Mouse (Mus musculus) spleen, adult 2 months (tissue): ENCODE measurements around the gene Nrp2. TPM values are rescaled to one million over a fixed set of nuclear protein-coding genes. Genes with fewer than 3 reads are reported as not detected.

Experiments used
- DNase-seq, 2 experiments: peaks; one replicate each; pipeline versions ENCODE4 v3.0.0 to v3.0.0-alpha.2; 2012 to 2021; ENCODE audit warnings: low spot score in 2 of 2, low read depth in 1 of 2
- H3K27ac ChIP-seq: fragments of 200-500 bp; 2 replicates; pipeline ENCODE4 v1.5.1; 2012; ENCODE audit warnings: low read length, inconsistent platforms; ENCODE audit not compliant: insufficient read depth
- H3K27me3 ChIP-seq: fragments of 200-500 bp; 2 replicates; pipeline ENCODE4 v1.6.1; 2012; ENCODE audit warnings: mild to moderate bottlenecking, moderate library complexity, low read length, inconsistent platforms; ENCODE audit not compliant: control insufficient read depth, insufficient read depth
- H3K36me3 ChIP-seq: fragments of 200-500 bp; 2 replicates; pipeline ENCODE4 v1.6.1; 2012; ENCODE audit warnings: mild to moderate bottlenecking, low read length, inconsistent platforms; ENCODE audit not compliant: control insufficient read depth, insufficient read depth
- H3K4me1 ChIP-seq: fragments of 200-500 bp; 2 replicates; pipeline ENCODE4 v1.6.1; 2011; ENCODE audit warnings: inconsistent platforms; ENCODE audit not compliant: control insufficient read depth, insufficient read depth, insufficient read length
- H3K4me3 ChIP-seq: fragments of 200-500 bp; 2 replicates; pipeline ENCODE4 v1.5.1; 2011; ENCODE audit warnings: mild to moderate bottlenecking, inconsistent platforms; ENCODE audit not compliant: insufficient read depth, insufficient read length; ENCODE audit errors: extremely low read depth
- CTCF ChIP-seq: fragments of 200-500 bp; IDR thresholded peaks from 2 replicates; pipeline ENCODE4 v1.5.1; 2011; ENCODE audit warnings: mild to moderate bottlenecking, inconsistent platforms; ENCODE audit not compliant: insufficient read depth, insufficient read length, insufficient replicate concordance; ENCODE audit errors: extremely low read depth
- POLR2A ChIP-seq: fragments of 200-500 bp; IDR thresholded peaks from 2 replicates; pipeline ENCODE4 v1.6.1; 2011; ENCODE audit warnings: low read depth, low read length, inconsistent platforms
- WGBS: fragments of 180-500 bp; shearing (Covaris S2); methylation state at CpG from one replicate; pipeline ENCODE4 v1.1.7; 2018; 5-methylcytosine and 5-hydroxymethylcytosine counted together
- polyA plus RNA-seq: library from polyadenylated mRNA; depleted of rRNA; stranded (reverse); fragments of >200 nt; gene quantifications from 2 replicates; pipeline ENCODE4 v1.2.3, GENCODE M21; 2012

The Nrp2 gene
- polyA plus RNA-seq, 1 experiment: 6.1 TPM

DNA sequence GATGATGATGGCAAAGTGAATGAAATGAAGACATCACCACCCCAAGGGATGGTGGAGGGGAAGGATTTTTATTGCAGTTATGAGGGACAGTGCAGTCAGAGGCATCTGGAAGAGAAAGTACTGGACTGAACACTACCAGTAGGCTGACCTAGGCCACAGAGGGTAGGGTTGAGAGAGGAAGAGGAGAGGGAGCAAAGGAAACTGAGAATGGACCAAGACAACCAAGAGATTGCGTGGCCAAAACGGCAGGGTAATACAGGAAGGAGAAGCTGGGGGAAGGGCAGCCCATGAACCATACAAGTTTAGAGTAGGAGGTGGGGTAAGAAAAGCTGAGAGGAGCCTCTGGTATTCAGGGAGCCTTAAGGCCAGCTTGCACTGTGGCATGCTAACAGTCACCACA is 23.6 kb upstream of the Nrp2 start:
- Histone ChIP-seq H3K27me3 (no peaks in the 10 kb centered on the region), H3K4me1 (no peaks in the 10 kb centered on the region), H3K4me3 (no peak overlapping the region), H3K27ac (no peak overlapping the region), H3K36me3 (no peaks in the 10 kb centered on the region)
- TF ChIP-seq POLR2A (no peak), CTCF (no peak)
- WGBS: 48% methylated on average over 2 of the region's 2 CpGs
- DNase-seq: no peak

DNA sequence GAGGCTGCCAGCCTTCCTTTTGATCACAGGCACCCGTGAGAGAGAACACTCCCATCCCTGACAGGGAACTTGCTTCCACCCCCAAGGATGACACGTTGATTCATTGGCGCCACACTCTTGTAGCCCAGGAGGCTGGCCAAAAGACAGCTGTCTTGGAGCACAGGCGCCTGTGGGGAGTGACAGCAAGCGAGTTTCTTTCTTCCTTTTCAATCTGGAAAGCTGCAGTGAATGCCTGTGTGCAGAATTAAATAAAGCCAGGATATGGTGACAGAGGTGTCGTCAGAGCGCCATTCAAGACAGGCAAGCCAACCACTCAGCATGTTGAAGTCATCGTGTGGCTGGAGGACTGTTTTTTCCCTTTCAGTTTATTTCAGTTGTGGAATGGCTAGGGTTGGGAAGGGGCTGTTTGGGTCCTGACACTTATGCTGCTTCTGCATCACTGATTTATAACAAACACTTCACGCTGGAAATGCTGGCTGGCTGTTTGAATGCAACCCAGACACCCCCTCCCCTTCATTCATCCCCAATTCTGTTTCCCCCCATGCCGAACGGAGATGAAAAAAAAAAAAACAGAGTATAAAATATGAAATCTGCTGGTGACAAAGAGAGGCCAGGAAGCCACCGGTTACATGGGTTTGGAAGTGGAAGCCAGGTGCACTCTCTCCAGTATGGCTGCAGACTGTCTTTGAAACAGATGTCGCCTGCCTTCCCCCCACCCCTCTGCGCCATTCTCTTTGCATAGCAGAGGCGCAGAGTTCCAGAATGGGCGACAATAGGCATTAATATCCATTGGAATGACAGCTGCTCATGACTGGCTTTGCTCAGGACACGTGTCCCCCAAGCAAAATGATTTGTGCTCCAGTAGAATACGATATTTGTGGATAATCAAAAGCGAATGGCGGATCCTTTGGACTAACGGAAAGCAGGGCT is 20.4 kb upstream of the Nrp2 start:
- Histone ChIP-seq H3K27ac (no peak overlapping the region), H3K36me3 (no peaks in the 10 kb centered on the region)
- 84% methylated on average over 21 of the region's 21 CpGs for WGBS

DNA sequence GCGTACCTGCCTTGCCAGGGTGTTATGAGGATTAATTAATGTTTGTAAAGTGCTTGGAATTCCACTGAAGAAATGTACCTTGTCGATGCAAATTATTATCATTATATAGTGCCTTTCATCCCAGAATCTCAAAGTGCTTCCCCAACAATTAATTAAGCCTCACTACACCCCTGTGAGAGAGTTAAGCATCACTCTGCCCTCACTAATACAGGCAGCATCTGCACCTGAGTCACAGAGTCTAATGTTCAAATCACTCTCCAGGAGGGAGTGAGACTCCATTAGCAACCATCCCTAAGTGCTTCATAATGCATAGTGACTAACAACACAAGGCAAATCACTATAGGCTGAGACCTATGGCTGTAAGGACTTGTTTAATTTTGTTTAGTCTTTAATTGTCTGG is 19.6 kb upstream of the Nrp2 start:
- no peak overlapping the region for H3K27ac ChIP-seq
- H3K4me3 ChIP-seq: no peak overlapping the region
- H3K4me1 ChIP-seq: no peaks in the 10 kb centered on the region
- no peaks in the 10 kb centered on the region for H3K36me3 ChIP-seq
- 90% methylated on average over 2 of the region's 2 CpGs for WGBS
- no peaks in the 10 kb centered on the region for H3K27me3 ChIP-seq
- TF ChIP-seq POLR2A (no peak), CTCF (no peak)
- DNase-seq: no peak

More for the DNA sequence above, 20.4 kb upstream of the Nrp2 start:
- no peak for DNase-seq
- H3K27me3 ChIP-seq: no peaks in the 10 kb centered on the region
- H3K4me1 ChIP-seq: no peaks in the 10 kb centered on the region
- H3K4me3 ChIP-seq: no peak overlapping the region
- TF ChIP-seq CTCF: no peak
- no peak for TF ChIP-seq POLR2A

DNA sequence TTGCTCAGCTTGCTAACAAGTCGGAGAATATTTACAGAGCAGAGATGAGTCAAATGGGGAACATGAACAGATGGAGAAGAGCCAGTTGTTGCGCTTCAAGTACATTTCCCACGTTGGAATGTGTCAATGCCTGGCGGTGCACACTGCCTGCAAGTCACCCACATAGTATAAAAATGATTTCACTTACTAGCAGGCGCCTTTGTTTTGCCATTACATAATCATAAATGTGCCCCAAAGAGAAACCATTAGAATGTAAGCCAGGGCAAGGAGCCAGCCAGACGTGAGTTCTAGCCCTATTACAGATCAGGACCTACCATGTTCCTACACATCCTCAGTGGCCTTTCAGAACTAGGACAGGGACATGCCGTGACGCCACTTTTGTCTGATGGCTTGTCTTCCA is 15.6 kb upstream of the Nrp2 start:
- Histone ChIP-seq H3K4me1 (no peaks in the 10 kb centered on the region), H3K4me3 (no peak overlapping the region), H3K27ac (no peak overlapping the region), H3K27me3 (no peaks in the 10 kb centered on the region), H3K36me3 (no peaks in the 10 kb centered on the region)
- 90% methylated on average over 8 of the region's 8 CpGs for WGBS
- TF ChIP-seq POLR2A (no peak), CTCF (no peak)
- no peak for DNase-seq

DNA sequence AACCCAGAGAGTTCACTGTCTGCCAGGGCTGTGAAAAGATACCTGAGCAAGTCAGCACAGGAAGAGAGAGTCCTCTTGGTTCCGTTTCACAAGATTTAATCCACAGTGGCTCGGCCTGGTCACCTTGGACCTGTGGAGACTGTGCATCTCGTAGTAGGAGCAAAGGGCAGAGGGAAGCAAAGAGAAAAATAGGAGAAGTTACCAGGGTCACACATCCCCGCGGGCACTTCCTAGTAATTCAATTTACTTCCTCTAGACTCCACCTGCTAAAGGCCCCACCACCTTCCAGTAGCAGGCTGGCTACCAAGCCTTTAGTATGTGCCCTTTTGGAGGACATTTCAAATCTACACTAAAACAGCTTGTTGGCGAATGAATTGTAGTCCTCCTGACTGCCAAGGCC is 11.9 kb upstream of the Nrp2 start:
- H3K27ac ChIP-seq: no peak overlapping the region
- H3K36me3 ChIP-seq: no peaks in the 10 kb centered on the region
- WGBS: 46% methylated on average over 6 of the region's 6 CpGs
- H3K4me1 ChIP-seq: no peaks in the 10 kb centered on the region
- H3K27me3 ChIP-seq: no peaks in the 10 kb centered on the region
- TF ChIP-seq CTCF (no peak), POLR2A (no peak)
- H3K4me3 ChIP-seq: no peak overlapping the region
- DNase-seq: no peak

DNA sequence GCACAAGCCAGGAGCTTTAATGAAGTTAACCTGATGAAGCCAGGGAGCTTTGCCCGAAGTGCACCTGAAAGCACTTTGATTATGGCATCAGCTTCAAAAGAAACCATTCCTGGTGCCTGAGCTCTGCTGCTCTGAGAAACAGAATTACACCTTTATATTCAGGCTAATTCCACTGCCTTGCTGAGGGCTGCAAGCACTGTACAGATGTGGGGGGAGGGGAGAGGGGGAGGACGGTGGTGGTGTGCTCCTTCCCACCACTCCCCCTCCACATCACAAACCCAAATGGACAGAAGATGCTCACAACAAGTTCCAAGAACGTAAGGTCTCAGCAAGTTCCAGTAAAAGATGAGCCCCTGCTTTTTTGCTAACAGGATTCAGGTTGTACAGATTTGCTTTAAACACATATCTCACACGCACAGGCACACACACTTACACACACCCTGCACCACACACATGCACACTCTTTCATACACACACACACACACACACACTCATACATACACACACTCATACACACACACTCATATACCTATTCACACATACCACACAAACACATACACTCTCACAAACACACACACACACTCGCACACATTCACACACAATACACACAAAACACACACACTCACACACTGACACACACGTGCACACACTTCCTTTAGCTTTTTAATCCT is 6.6 kb upstream of the Nrp2 start:
- Histone ChIP-seq H3K27ac (no peak overlapping the region), H3K4me3 (no peak overlapping the region), H3K36me3 (no peaks in the 10 kb centered on the region), H3K4me1 (no peaks in the 10 kb centered on the region; the same call in 1 of the 2 replicates), H3K27me3 (peaks cover 4% of the 10 kb centered on the region)
- DNase-seq: no peak
- TF ChIP-seq CTCF (no peak), POLR2A (no peak)
- 44% methylated on average over 6 of the region's 6 CpGs for WGBS
